ENCODE assay signal across 9 mouse cellular contexts in the genomic region with DNA sequence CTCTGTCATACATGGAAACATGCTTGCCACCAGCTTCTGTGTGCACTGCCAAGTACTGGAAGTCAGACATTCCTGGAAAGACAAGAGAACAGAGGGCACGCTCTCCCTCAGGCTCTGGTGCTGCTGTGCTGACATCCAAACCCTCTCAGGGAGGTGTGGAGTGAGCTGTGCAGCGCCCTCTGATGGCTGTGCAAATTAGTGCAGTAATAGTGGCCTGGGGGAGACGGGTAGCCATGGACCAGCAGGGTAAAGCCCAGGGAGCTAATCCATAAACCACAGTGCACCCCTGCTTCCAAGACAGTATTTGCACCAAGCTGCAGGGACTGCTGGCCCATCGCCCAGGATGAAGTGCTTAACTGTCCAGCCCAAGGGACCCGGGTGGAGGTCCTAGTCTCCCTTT. TPM values are rescaled to one million over a fixed set of nuclear protein-coding genes. Genes with fewer than 3 reads are reported as not detected.
A peak's percentile ranks its signal among the peaks of the same experiment; 100 is the strongest.
DNase-seq lines count a peak whose midpoint lies in the region; ATAC-seq and TF ChIP-seq lines count a peak whose summit lies in the region.
"Had no signal": no experiment of that assay in that cellular context is flagged by ENCODE, and none has a peak within 500 bp of the region (broad histone marks: within the 10 kb centered on the region; RNA-seq: fewer than 3 reads in every experiment).

No protein-coding gene starts in this region.

- no peaks in the 10 kb centered on the region for H3K79me2 ChIP-seq in heart, adult 2 months (replicated peaks; ENCODE audit: control insufficient read depth, insufficient read depth, low read length)

- no peaks in the 10 kb centered on the region for H3K4me1 ChIP-seq in heart, adult 2 months (ENCODE audit: control insufficient read depth, insufficient read depth, low read length)
- 0 out of 2 replicates have a peak, but pooled peaks cover 8% of the 10 kb centered on the region for H3K4me1 ChIP-seq in heart, embryonic 10.5 days
- peaks cover 4% of the 10 kb centered on the region; the same call in 1 of the 2 replicates for H3K4me1 ChIP-seq in thymus, adult 2 months (replicated peaks; ENCODE audit: control insufficient read depth, insufficient read depth, low read length)
- 0 out of 2 replicates have a peak, but pooled peaks cover 6% of the 10 kb centered on the region for H3K4me1 ChIP-seq in forebrain, embryonic 14.5 days (ENCODE audit: control insufficient read depth, insufficient read depth, low read length)

- intact Hi-C loops in heart, adult 2 months (cut with DNase I), result no loop called here

- no peak for TF ChIP-seq EP300 in heart, adult 2 months (IDR thresholded peaks at IDR 0.05; ENCODE audit: insufficient read depth, low read depth, low read length)

- DNase-seq in heart, adult 2 months, result no peak
- DNase-seq in heart, embryonic 10.5 days (ENCODE audit: low spot score), result no peak
- peak; percentile 42 for DNase-seq in thymus, adult 2 months
- DNase-seq in thymus, adult 18-20 months, result no peak
- peak; percentile 66 for DNase-seq in induced T-regulatory cell, adult 2 months (ENCODE audit: low read depth)
- peak; percentile 56 for DNase-seq in testis, postnatal 10 days (ENCODE audit: low spot score)
- no peak for DNase-seq in frontal cortex, postnatal 14 days (ENCODE audit: low spot score in 2 of 2)
- DNase-seq in forebrain, embryonic 14.5 days (ENCODE audit: low spot score), result no peak

- H3K9me3 ChIP-seq in heart, embryonic 10.5 days, result no peaks in the 10 kb centered on the region
- H3K9me3 ChIP-seq in forebrain, embryonic 14.5 days (replicated peaks; ENCODE audit: control insufficient read depth, low read length), result no peaks in the 10 kb centered on the region

- H3K36me3 ChIP-seq in heart, adult 2 months (ENCODE audit: control insufficient read depth, insufficient read depth, low read length), result no peaks in the 10 kb centered on the region
- peaks cover 78% of the 10 kb centered on the region for H3K36me3 ChIP-seq in heart, embryonic 10.5 days
- H3K36me3 ChIP-seq in thymus, adult 2 months (ENCODE audit: control insufficient read depth, insufficient read depth, low read length), result peaks cover 24% of the 10 kb centered on the region
- H3K36me3 ChIP-seq in forebrain, embryonic 14.5 days (ENCODE audit: control insufficient read depth, insufficient read depth, low read length), result peaks cover 64% of the 10 kb centered on the region

- no peak for ATAC-seq in forebrain, embryonic 14.5 days

- H3K4me3 ChIP-seq in heart, adult 2 months, result no peak overlapping the region
- H3K4me3 ChIP-seq in heart, embryonic 10.5 days, result no peak overlapping the region
- no peak overlapping the region for H3K4me3 ChIP-seq in thymus, adult 2 months (ENCODE audit: control insufficient read depth, insufficient read depth, low read length)
- H3K4me3 ChIP-seq in forebrain, embryonic 14.5 days (ENCODE audit: low read depth, low read length), result no peak overlapping the region

- no peak overlapping the region for H3K27ac ChIP-seq in heart, adult 2 months
- no peak overlapping the region for H3K27ac ChIP-seq in heart, embryonic 10.5 days
- no peak overlapping the region for H3K27ac ChIP-seq in thymus, adult 2 months (ENCODE audit: control insufficient read depth, insufficient read depth, low read length)
- no peak overlapping the region for H3K27ac ChIP-seq in forebrain, embryonic 14.5 days (ENCODE audit: low read depth, low read length)

- no peak for TF ChIP-seq POLR2A in heart, adult 2 months (IDR thresholded peaks at IDR 0.05; ENCODE audit: insufficient read depth, low read depth, low read length)
- no peak for TF ChIP-seq POLR2A in thymus, adult 2 months (IDR thresholded peaks at IDR 0.05; ENCODE audit: control insufficient read depth, extremely low read depth, insufficient read depth, low read length, poor library complexity)

- WGBS in heart, adult 2 months, result 72% methylated on average over 5 of the region's 5 CpGs
- WGBS in heart, embryonic 10.5 days, result 76% methylated on average over 5 of the region's 5 CpGs
- WGBS in thymus, adult 2 months, result 85% methylated on average over 5 of the region's 5 CpGs
- 59% methylated on average over 5 of the region's 5 CpGs for WGBS in forebrain, embryonic 14.5 days

- peak; percentile 57 for TF ChIP-seq CTCF in heart, adult 2 months (IDR thresholded peaks at IDR 0.05)
- TF ChIP-seq CTCF in thymus, adult 2 months (IDR thresholded peaks at IDR 0.05; ENCODE audit: borderline replicate concordance, control insufficient read depth, extremely low read depth, insufficient read depth, low read length, poor library complexity), result peak; percentile 47; the same call in 1 of the 2 replicates

- no peaks in the 10 kb centered on the region for H3K27me3 ChIP-seq in heart, adult 2 months (ENCODE audit: control insufficient read depth, insufficient read depth, low read length)
- H3K27me3 ChIP-seq in heart, embryonic 10.5 days (ENCODE audit: insufficient read depth, poor library complexity, severe bottlenecking), result no peaks in the 10 kb centered on the region
- H3K27me3 ChIP-seq in thymus, adult 2 months (ENCODE audit: control insufficient read depth, insufficient read depth, low read length), result no peaks in the 10 kb centered on the region
- H3K27me3 ChIP-seq in forebrain, embryonic 14.5 days (replicated peaks; ENCODE audit: control insufficient read depth, insufficient read depth, low read length), result no peaks in the 10 kb centered on the region

- no peak overlapping the region for H3K4me2 ChIP-seq in forebrain, embryonic 14.5 days (ENCODE audit: low read length)

- no peak overlapping the region for H3K9ac ChIP-seq in heart, adult 2 months (ENCODE audit: low read depth, low read length)
- no peak overlapping the region for H3K9ac ChIP-seq in forebrain, embryonic 14.5 days (ENCODE audit: low read length)

RNA-seq across cellular contexts. Expression of a gene that starts 5.5 kb away (rescaled TPM):
- total RNA-seq in heart, adult 2 months (2021), result 10 to 100 TPM; 11.0 to 12.2 TPM
- 14.3 and 21.9 TPM in 2 replicates for polyA plus RNA-seq in heart, adult 2 months (2012; rRNA removed)
- 37.0 and 45.2 TPM in 2 replicates for polyA plus RNA-seq in heart, embryonic 10.5 days (2016; fragmentation: Nextera tagmentation; extraction: Ambion mirVana)
- 33.7 and 34.5 TPM in 2 replicates for polyA plus RNA-seq in thymus, adult 2 months (2012; rRNA removed)
- polyA plus RNA-seq in forebrain, embryonic 14.5 days (2014; fragmentation: Nextera tagmentation; extraction: Ambion mirVana), result 20.5 and 28.6 TPM in 2 replicates

RNA-seq across cellular contexts. Expression of a gene that starts 14.8 kb away (rescaled TPM):
- not detected for total RNA-seq in heart, adult 2 months (2021)
- polyA plus RNA-seq in heart, adult 2 months (2012; rRNA removed), result not detected in 2 replicates
- not detected in 2 replicates for polyA plus RNA-seq in heart, embryonic 10.5 days (2016; fragmentation: Nextera tagmentation; extraction: Ambion mirVana)
- polyA plus RNA-seq in thymus, adult 2 months (2012; rRNA removed), result 0.42 and 0.49 TPM in 2 replicates
- not detected in 2 replicates for polyA plus RNA-seq in forebrain, embryonic 14.5 days (2014; fragmentation: Nextera tagmentation; extraction: Ambion mirVana)
- total RNA-seq: heart, postnatal 10 days had no signal

RNA-seq across cellular contexts. Expression of a gene that starts 43.8 kb away (rescaled TPM):
- not detected for total RNA-seq in heart, adult 2 months (2021)
- 0.12 TPM in 2 replicates for polyA plus RNA-seq in heart, adult 2 months (2012; rRNA removed)
- polyA plus RNA-seq in heart, embryonic 10.5 days (2016; fragmentation: Nextera tagmentation; extraction: Ambion mirVana), result 11.0 and 12.2 TPM in 2 replicates
- polyA plus RNA-seq in thymus, adult 2 months (2012; rRNA removed), result 1.8 and 2.0 TPM in 2 replicates
- polyA plus RNA-seq in forebrain, embryonic 14.5 days (2014; fragmentation: Nextera tagmentation; extraction: Ambion mirVana), result 0.12 TPM in 1 of 2 replicates, not detected in the other
- total RNA-seq: heart, postnatal 10 days had no signal

Comparison
In these comparisons a context has a peak if more than half of its experiments do, and no peak if none do; other contexts are left out.
1. DNase-seq: peak in thymus, adult 2 months (single experiment), induced T-regulatory cell, adult 2 months (single experiment) and testis, postnatal 10 days (single experiment); none in heart, adult 2 months (0 of 2), heart, embryonic 10.5 days (single experiment), thymus, adult 18-20 months (0 of 2), frontal cortex, postnatal 14 days (0 of 2) and forebrain, embryonic 14.5 days (single experiment).